Mouse (Mus musculus) natural killer cell, adult 2 months (primary cell): Measurements from ENCODE around the gene Hoxb4.

Experiments used
- DNase-seq, 2 experiments: peaks; one replicate each; pipeline ENCODE4 v3.0.0; 2022; ENCODE audit warnings: low spot score in 2 of 2

The Hoxb4 gene

DNA sequence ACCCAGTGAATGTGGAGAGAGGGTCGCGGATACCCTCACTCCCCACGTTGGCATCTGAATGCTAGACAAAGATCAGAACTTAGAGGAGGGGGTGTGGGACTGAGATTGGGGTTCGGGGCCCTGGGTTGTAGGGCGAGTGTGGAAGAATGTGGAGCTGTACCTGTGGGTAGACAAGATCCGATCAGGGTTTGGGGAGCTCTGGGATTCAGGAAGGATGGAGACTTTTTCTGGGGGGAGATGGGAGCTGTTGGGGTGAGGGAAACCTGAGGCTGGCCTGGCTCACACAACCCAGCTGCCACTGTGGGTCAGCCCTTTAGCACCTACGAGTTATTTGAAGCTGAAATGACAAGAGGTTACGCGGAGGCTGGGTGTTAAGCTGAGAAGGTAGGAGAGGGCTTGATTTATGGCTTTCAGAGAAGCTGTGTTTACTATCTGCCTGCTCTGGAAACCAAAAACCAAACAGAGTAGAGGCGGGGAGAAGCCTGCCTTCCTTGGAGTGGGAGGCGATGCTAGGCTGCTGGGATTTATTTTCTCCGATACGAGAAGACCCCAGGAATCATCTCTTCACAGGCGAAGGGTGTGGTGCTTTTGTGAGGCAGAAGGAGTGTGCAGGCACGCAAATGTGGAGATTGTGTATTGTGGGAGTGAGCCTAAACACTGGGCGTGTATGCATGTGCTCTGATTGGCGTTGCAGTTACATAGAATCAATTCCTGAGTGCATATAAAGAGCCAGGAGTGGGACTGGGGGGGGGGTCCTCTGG, 15.4 kb downstream of the Hoxb4 start:
- DNase-seq: no peak

DNA sequence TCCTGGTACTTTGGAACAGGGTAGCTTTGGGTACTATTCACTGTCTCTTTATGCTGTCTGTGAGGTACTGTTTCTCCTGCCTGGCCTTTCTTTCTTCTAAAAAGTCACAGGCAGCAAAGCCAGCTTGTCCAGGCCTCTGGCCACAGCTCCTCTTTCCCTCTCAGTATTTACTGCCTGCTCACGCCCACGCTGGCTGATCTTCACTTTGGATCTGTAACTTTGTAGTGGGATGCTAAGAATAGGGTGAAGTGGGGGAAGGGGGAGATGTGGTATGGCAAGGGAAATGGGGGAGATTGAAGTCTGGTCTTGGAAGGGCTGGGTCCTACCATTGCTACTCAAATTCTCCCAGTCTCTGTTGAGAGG, 15.9 kb downstream of the Hoxb4 start:
- DNase-seq: no peak

GRCm38 (mm10) chr11:96334998-96335397, 16.9 kb downstream of the Hoxb4 start:
- no peak for DNase-seq

- DNase-seq: no peak
Observed at GRCm38 (mm10) chr11:96336597-96336996, 18.5 kb downstream of the Hoxb4 start.

DNA sequence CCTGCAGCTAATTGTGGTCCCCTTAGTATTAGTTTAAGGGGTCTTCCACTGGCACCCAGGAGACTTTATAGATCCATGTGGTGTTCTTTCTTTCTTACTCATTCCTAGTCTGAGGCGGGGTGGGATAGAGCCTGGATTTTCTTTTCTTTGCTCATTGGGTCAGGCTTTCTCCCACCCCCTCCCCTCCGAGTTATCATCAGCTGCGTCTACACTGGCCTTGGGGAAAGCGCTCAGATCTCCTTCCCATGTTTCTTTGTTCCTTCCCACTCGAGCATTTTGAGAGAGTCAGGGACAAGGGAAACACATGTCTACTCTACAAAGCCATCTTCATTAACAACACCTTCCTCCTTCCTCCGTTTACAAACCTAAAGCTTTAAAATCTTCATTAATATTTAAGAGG, 19.0 kb downstream of the Hoxb4 start:
- DNase-seq: no peak

- no peak for DNase-seq
Observed at GRCm38 (mm10) chr11:96338957-96339855, 21.1 kb downstream of the Hoxb4 start.

GRCm38 (mm10) chr11:96340698-96341365, 22.8 kb downstream of the Hoxb4 start:
- no peak for DNase-seq

- DNase-seq: no peak
Observed at GRCm38 (mm10) chr11:96341701-96342575, 23.9 kb downstream of the Hoxb4 start.

DNA sequence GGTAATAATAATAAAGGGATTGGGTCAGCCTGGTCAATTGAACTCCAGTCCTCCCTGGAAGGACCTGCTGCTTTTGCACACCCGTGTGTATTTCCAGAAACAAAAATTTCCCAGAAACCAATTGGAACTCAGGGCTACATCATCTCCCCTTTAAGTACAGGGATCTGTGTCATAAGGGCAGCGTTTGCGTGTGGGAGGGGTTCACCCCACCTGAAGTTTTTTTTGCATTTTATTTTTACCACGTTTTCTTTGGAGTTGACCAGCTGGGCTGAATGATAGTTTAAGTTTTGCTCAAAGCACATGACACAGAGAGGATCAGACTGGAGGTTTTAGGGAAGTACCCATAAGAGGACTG, 24.5 kb downstream of the Hoxb4 start:
- DNase-seq: no peak

DNA sequence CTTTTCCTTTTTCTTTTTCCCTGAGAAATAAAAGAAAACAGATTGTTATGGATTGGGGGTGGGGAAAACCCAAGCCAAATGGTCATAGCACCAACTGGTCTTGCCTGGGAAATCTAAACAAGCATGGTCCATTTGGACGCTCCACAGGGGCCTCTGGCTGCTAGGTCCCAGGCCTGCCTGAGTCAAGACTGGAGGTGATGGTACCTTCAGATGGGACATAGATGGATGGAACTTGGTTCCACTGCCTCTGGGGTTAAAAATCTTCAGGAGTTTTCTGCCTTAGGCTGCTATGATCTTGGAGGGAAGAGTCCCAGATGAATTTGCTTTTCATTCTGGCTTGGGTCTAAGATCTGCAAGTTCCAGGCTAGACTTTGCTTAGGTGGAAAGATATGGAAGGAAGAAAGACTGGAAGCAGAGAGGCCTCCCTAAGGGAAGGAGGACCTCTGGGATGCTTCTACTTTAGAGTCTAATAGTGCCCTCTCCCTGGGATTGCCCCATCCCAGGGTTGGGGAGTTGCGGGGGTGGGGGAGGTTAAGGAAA, 25.2 kb downstream of the Hoxb4 start:
- no peak for DNase-seq

GRCm38 (mm10) chr11:96344061-96344877, 26.2 kb downstream of the Hoxb4 start:
- DNase-seq: no peak

- no peak for DNase-seq
Observed at GRCm38 (mm10) chr11:96344878-96345159, 26.8 kb downstream of the Hoxb4 start.

DNA sequence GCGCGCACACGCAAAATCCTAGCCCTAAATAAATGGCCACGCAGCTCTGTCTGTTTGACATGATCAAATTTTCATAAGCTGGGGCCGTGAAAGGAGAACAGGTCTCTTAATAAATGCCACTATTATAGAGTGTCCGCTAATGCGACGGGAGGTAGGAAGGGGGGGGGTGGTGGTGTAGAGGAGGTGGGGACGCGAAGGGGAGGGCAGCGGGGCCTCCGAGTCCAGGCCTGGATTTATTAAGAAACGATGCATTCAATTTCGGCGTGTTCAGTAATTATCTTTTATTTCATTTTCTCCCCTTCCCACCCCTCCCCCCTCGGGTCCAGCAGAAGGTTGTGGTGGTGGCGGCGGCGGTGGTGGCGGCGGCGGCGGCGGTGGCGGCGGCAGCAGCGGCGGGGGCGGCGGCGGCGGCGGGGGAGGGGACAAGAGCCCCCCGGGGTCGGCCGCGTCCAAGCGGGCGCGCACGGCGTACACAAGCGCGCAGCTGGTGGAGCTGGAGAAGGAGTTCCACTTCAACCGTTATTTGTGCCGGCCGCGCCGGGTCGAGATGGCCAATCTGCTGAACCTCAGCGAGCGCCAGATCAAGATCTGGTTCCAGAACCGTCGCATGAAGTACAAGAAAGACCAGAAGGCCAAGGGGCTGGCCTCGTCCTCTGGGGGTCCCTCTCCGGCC, 27.3 kb downstream of the Hoxb4 start:
- DNase-seq: no peak

DNA sequence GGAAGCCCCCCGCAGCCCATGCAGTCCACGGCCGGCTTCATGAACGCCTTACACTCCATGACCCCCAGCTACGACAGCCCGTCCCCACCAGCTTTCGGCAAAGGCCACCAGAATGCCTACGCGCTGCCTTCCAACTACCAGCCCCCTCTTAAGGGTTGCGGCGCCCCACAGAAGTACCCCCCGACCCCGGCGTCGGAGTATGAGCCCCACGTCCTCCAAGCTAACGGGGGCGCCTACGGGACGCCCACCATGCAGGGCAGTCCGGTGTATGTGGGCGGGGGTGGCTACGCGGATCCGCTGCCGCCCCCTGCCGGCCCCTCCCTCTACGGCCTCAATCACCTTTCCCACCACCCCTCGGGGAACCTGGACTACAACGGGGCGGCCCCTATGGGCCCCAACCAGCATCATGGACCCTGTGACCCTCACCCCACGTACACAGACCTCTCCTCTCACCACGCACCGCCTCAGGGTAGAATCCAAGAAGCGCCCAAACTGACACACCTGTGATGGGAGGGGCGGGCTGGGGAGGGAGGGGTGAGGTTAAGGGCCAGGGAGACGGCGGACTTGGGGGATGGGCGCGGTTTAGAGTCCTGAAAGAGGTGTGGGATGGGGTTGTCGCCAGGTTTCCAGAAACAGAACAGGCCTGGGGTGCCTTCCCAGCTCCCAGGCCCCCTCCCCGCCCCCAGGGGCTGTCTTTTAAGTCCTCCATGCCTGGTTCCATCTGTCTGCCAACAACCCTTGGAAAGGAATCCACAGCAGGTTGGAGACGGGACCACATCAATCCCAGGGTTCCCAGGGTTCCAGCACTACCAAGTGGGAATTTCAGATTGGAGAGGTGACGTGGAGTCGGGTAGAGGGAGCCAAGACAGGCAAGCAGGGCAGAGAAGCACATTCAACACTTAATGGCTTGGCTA, 28.1 kb downstream of the Hoxb4 start:
- no peak for DNase-seq

DNA sequence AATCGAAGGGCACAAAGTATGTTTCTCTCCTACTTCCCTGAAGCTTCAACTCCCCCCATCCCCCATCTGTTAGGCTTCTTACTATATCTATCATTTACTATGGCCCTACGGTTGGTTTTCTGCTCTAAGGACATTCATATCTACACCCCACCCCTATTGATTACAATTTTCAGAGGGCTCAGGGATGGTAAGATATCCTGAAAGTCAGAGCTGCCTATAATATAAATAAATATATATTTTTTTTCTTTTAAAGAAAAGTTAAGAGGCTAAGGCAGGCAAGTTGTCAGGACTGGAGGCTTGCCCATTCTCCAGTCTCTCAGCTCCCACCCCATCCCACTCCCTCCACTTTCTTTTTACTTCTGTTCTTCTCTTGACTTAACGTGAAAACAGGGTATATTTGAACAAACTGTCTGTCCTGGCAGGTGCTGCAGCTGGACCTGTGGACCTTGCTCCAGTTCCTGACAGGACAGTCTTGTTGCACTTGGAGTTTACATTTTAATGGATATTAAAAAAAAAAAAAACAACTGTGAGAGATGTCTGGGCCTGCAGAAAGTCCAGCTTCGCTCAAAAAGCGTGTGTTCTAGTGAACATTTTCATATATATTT, 29.0 kb downstream of the Hoxb4 start:
- no peak for DNase-seq

- no peak for DNase-seq
Observed at GRCm38 (mm10) chr11:96347717-96348116, 29.6 kb downstream of the Hoxb4 start.

GRCm38 (mm10) chr11:96348141-96348928, 30.3 kb downstream of the Hoxb4 start:
- DNase-seq: no peak

DNA sequence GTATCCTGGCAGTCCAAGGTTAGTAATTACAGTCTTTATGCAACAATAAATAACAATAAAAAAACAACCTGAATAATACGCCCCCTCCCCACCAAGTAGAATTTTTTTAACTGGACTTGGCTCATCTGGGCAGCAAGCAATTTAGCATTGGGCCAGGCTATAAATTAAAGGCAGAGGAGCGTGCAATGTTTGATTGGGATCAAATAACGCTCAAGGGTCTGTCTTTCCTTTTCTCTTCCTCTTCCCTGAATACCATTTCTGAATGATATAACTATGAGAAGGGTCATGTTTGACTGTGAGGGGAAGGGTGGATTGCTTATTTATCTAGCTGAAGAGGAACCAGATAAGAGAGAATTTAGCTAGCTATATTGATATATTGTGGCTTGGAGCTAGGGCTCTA, 30.9 kb downstream of the Hoxb4 start:
- DNase-seq: no peak
